Mouse (Mus musculus) liver, embryonic 14.5 days (tissue): ENCODE results near the gene Gse1. TPM values are rescaled to one million over a fixed set of nuclear protein-coding genes. Genes with fewer than 3 reads are reported as not detected.

Experiments used
- ATAC-seq: fragments of 200-750 bp; cut with Nextera tagmentation; 2 replicates; pipeline ENCODE4 v1.8.0; 2017; ENCODE audit warnings: moderate number of reproducible peaks, mild to moderate bottlenecking, moderate library complexity; ENCODE audit not compliant: insufficient read depth
- DNase-seq, 3 experiments: peaks; one replicate each; pipeline ENCODE4 v3.0.0-alpha.2; 2012 to 2013; ENCODE audit warnings: low read depth in 3 of 3, low spot score in 3 of 3
- H3K27ac ChIP-seq: fragments of 300-500 bp; sonication (generic); 2 replicates; pipeline ENCODE4 v1.5.1; 2014; ENCODE audit warnings: moderate library complexity, mild to moderate bottlenecking, control low read depth, inconsistent platforms
- H3K27me3 ChIP-seq: fragments of 300-500 bp; sonication (generic); 2 replicates; pipeline ENCODE4 v1.6.1; 2014; ENCODE audit warnings: mild to moderate bottlenecking, low read length, moderate library complexity; ENCODE audit not compliant: control insufficient read depth, insufficient read depth
- H3K36me3 ChIP-seq: fragments of 300-500 bp; sonication (generic); replicated peaks from 2 replicates; pipeline ENCODE4 v1.6.1; 2014; ENCODE audit warnings: low read depth; ENCODE audit not compliant: control insufficient read depth, insufficient read depth
- H3K4me1 ChIP-seq, 2 experiments: fragments of 200-500 bp in 1 of 2; fragments of 300-500 bp in 1 of 2; sonication (generic) in 1 of 2; replicated peaks; 2 replicates each; pipeline ENCODE4 v1.6.1; 2012 to 2014; ENCODE audit warnings: antibody characterized with exemption in 1 of 2, inconsistent platforms in 1 of 2, low read length in 1 of 2; ENCODE audit not compliant: control insufficient read depth in 2 of 2, insufficient read depth in 2 of 2
- H3K4me2 ChIP-seq: fragments of 300-500 bp; sonication (generic); 2 replicates; pipeline ENCODE4 v1.6.1; 2014; ENCODE audit warnings: low read depth, mild to moderate bottlenecking, control low read depth, moderate library complexity
- H3K4me3 ChIP-seq, 2 experiments: fragments of 200-500 bp in 1 of 2; fragments of 300-500 bp in 1 of 2; sonication (generic) in 1 of 2; 2 replicates each; pipeline ENCODE4 v1.5.1; 2012 to 2014; ENCODE audit warnings: low read depth in 2 of 2, low read length in 2 of 2, mild to moderate bottlenecking in 2 of 2, control low read depth in 1 of 2, inconsistent platforms in 1 of 2, moderate library complexity in 1 of 2; ENCODE audit not compliant: insufficient read depth in 1 of 2
- H3K9ac ChIP-seq: fragments of 300-500 bp; sonication (generic); replicated peaks from 2 replicates; pipeline ENCODE4 v1.6.1; 2014; ENCODE audit warnings: mild to moderate bottlenecking, control low read depth, moderate library complexity
- H3K9me3 ChIP-seq: fragments of 300-500 bp; sonication (generic); 2 replicates; pipeline ENCODE4 v1.6.1; 2016; ENCODE audit warnings: low read length, mixed read lengths; ENCODE audit not compliant: control insufficient read depth
- CTCF ChIP-seq: IDR thresholded peaks from 2 replicates; pipeline ENCODE4 v1.5.1; 2016; ENCODE audit warnings: antibody characterized with exemption, low read depth, control low read depth
- EP300 ChIP-seq: IDR thresholded peaks from 2 replicates; pipeline ENCODE4 v1.6.1; 2016; ENCODE audit warnings: antibody characterized with exemption, low read depth
- WGBS: fragments of 180-500 bp; shearing (Covaris S2); extraction: QIAGEN DNeasy Blood & Tissue Kit; methylation state at CpG from one replicate; pipeline ENCODE4 v1.1.7; 2014; ENCODE audit not compliant: insufficient replicate concordance; 5-methylcytosine and 5-hydroxymethylcytosine counted together
- polyA plus RNA-seq, 2 experiments: library from polyadenylated mRNA; depleted of rRNA in 1 of 2; stranded (reverse) in 1 of 2; unstranded in 1 of 2; fragments of >200 nt; fragmentation: Nextera tagmentation in 1 of 2; extraction: Ambion mirVana in 1 of 2; gene quantifications; 2 replicates each; pipeline versions ENCODE4 v1.2.1 to v1.2.3; 2012 to 2014

Gse1 gene
- polyA plus RNA-seq, 2 experiments: 11.4 to 14.9 TPM

- no peak for DNase-seq
- H3K36me3 ChIP-seq: no peaks in the 10 kb centered on the region
- peak overlapping the region; percentile 70 for H3K27ac ChIP-seq
- H3K9ac ChIP-seq: peak overlapping the region; percentile 60
- no peak overlapping the region for H3K4me3 ChIP-seq
- ATAC-seq: no peak
- peaks cover 56 to 60% of the 10 kb centered on the region in 2 experiments for H3K4me1 ChIP-seq
- H3K9me3 ChIP-seq: no peaks in the 10 kb centered on the region
- WGBS: 63% methylated on average over 25 of the region's 25 CpGs
- H3K4me2 ChIP-seq: peak overlapping the region; percentile 76
- TF ChIP-seq EP300 (no peak), CTCF (no peak)
- no peaks in the 10 kb centered on the region; the same call in 1 of the 2 replicates for H3K27me3 ChIP-seq
Measured at GRCm38 (mm10) chr8:120476711-120477575, 248.7 kb downstream of the Gse1 start.

DNA sequence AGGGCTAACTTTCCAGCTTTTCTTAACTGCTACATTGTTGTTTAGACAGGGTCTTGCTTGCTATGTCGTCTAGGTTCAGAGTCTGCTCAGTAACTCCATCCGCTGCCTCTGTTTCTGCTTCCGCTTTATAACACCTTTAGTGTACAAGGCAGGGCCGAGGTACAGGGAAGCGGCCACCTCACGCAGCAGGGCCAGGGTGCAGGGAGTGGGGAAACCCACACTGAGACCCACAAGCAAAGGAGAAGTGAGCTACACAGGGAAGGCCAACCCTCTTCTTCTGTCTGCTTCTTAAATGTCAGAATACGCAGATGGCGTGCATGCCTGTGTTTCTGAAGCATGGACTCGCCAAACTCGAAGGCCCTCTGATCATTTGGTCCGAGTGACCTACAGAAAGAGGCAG, 250.5 kb downstream of the Gse1 start:
- no peak for DNase-seq
- WGBS: 76% methylated on average over 11 of the region's 11 CpGs
- H3K4me1 ChIP-seq: peaks cover 51 to 56% of the 10 kb centered on the region in 2 experiments
- no peaks in the 10 kb centered on the region for H3K27me3 ChIP-seq
- H3K4me2 ChIP-seq: no peak overlapping the region
- H3K4me3 ChIP-seq: no peak overlapping the region
- no peaks in the 10 kb centered on the region for H3K9me3 ChIP-seq
- ATAC-seq: no peak
- TF ChIP-seq CTCF (no peak), EP300 (no peak)
- H3K27ac ChIP-seq: peak overlapping the region; percentile 44
- no peak overlapping the region for H3K9ac ChIP-seq
- no peaks in the 10 kb centered on the region for H3K36me3 ChIP-seq

DNA sequence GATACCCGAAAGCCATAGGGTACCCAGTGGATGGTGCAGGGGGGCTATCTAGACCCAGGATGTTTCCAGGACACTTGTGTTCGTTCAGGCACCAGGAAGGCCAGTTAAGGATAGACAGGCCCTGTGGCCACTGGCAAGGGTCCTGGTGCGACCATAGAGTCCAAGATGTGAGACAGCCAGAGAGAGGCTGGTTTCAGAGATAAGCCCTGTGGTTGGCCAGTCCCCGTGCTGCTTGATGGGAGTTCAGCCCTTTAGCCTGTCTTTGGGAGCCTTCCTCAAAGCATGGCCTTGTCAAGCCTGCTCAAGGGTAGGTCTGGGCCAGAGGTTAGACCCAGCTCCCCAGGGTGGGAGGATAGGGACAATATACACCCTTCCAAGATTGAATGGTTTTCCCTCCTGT, 251.4 kb downstream of the Gse1 start:
- no peaks in the 10 kb centered on the region for H3K27me3 ChIP-seq
- no peak for TF ChIP-seq CTCF
- no peak for TF ChIP-seq EP300
- peak overlapping the region; percentile 9 for H3K27ac ChIP-seq
- no peak overlapping the region for H3K4me3 ChIP-seq
- no peaks in the 10 kb centered on the region for H3K9me3 ChIP-seq
- H3K4me2 ChIP-seq: no peak overlapping the region
- H3K4me1 ChIP-seq: peaks cover 50 to 53% of the 10 kb centered on the region in 2 experiments
- WGBS: 22% methylated on average over 4 of the region's 4 CpGs
- no peak for ATAC-seq
- H3K36me3 ChIP-seq: no peaks in the 10 kb centered on the region
- no peak for DNase-seq
- peak overlapping the region; percentile 10; the same call in 1 of the 2 replicates for H3K9ac ChIP-seq

DNA sequence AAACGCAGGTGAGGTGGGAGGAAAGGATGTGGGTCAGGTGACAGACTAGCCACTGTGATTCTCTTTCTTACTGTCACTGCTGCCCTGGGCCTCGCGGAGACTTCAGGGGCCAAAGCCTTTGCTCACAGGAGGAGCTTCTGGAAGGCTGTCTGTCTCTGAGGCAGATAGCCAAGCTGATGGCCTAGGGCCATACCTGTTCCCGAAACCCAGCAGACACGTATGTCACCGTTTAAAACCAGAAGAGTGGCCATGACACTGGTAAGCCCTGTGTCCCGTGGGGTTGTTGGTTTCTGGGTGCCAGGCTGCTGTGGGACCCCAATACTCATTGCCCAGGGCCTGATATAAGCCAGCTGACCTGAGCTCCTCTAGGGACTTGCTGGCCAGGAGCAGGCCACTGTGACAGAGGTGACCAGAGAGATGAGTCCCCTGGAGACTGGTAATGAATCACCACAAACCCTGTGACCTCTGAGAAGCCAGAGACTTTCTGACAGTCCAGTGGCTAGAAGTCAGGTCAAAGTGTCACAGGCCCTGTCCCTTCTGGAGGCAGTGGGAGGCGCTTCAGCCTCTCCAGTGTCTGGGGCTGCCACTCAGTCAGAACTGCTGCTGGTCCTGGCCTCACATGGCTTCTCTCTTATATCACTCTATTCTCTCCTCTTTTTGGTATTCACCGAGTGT, 253.9 kb downstream of the Gse1 start:
- Histone ChIP-seq H3K36me3 (no peaks in the 10 kb centered on the region), H3K9me3 (no peaks in the 10 kb centered on the region), H3K4me3 (no peak overlapping the region), H3K4me1 (peaks cover 43 to 49% of the 10 kb centered on the region in 2 experiments), H3K9ac (no peak overlapping the region), H3K27me3 (no peaks in the 10 kb centered on the region), H3K4me2 (no peak overlapping the region), H3K27ac (peak overlapping the region; percentile 35; the same call in 1 of the 2 replicates)
- TF ChIP-seq CTCF (no peak), EP300 (no peak)
- no peak for ATAC-seq
- no peak for DNase-seq
- WGBS: 74% methylated on average over 9 of the region's 9 CpGs

DNA sequence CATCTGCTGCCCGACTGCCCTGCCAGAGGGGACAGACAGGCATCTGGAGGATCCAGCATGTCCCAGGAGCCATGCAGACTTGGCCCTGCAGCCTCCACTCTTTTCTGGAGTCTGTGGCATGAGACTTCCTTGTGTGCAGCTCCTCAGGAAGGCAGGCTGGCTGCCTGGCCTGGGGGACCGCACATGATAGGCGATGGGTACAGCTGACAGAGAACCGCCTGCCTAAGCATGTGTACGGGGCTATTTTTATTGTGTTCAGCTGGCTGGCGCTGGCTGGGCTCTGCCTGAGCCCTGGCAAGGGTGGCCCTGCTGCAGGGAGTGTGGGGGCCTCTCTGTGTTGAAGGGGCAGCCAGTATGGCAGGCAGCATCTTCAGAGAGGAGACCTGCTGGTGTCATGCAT, 256.2 kb downstream of the Gse1 start:
- H3K27me3 ChIP-seq: no peaks in the 10 kb centered on the region
- H3K4me1 ChIP-seq: peaks cover 32 to 38% of the 10 kb centered on the region in 2 experiments
- no peak overlapping the region for H3K4me2 ChIP-seq
- no peak overlapping the region for H3K4me3 ChIP-seq
- WGBS: 32% methylated on average over 6 of the region's 6 CpGs
- no peak for ATAC-seq
- H3K9ac ChIP-seq: peak overlapping the region; percentile 63
- TF ChIP-seq EP300: no peak
- no peak for TF ChIP-seq CTCF
- H3K9me3 ChIP-seq: no peaks in the 10 kb centered on the region
- no peaks in the 10 kb centered on the region for H3K36me3 ChIP-seq
- H3K27ac ChIP-seq: peak overlapping the region; percentile 93
- no peak for DNase-seq
